Mouse (Mus musculus): ENCODE measurements at regions not wholly inside any gene's neighbourhood (a gene's known extent, or its start where the extent isn't known, plus 50 kb on each side); places are given as distances from the start of the nearest gene placed in this dataset.

- H3K27ac ChIP-seq (ENCODE audit: control insufficient read depth, insufficient read depth, low read depth, low read length, poor library complexity), result no peak overlapping the region
- no peaks in the 10 kb centered on the region for H3K4me1 ChIP-seq (ENCODE audit: control insufficient read depth, insufficient read depth, low read length)
- no peak overlapping the region for H3K4me3 ChIP-seq (replicated peaks; ENCODE audit: control insufficient read depth, low read depth, low read length)
- WGBS, result 84% methylated on average over 8 of the region's 8 CpGs
- TF ChIP-seq POLR2A (IDR thresholded peaks at IDR 0.05; ENCODE audit: borderline replicate concordance, control insufficient read depth, low read depth, low read length), result no peak
- TF ChIP-seq CTCF (IDR thresholded peaks at IDR 0.05; ENCODE audit: control insufficient read depth, insufficient read depth, low read length), result no peak
These were observed 148.0 kb downstream of the 2410131K14Rik start for GRCm38 (mm10) chr5:118392932-118393487.

- TF ChIP-seq CTCF (IDR thresholded peaks at IDR 0.05; ENCODE audit: control insufficient read depth, insufficient read depth, low read length), result no peak
- 53% methylated on average over 5 of the region's 5 CpGs for WGBS
- Histone ChIP-seq H3K4me3 (replicated peaks; ENCODE audit: control insufficient read depth, low read depth, low read length) (no peak overlapping the region), H3K4me1 (ENCODE audit: control insufficient read depth, insufficient read depth, low read length) (no peaks in the 10 kb centered on the region), H3K27ac (ENCODE audit: control insufficient read depth, insufficient read depth, low read depth, low read length, poor library complexity) (no peak overlapping the region)
These were observed 149.0 kb downstream of the 2410131K14Rik start for GRCm38 (mm10) chr5:118394051-118394450.

DNA sequence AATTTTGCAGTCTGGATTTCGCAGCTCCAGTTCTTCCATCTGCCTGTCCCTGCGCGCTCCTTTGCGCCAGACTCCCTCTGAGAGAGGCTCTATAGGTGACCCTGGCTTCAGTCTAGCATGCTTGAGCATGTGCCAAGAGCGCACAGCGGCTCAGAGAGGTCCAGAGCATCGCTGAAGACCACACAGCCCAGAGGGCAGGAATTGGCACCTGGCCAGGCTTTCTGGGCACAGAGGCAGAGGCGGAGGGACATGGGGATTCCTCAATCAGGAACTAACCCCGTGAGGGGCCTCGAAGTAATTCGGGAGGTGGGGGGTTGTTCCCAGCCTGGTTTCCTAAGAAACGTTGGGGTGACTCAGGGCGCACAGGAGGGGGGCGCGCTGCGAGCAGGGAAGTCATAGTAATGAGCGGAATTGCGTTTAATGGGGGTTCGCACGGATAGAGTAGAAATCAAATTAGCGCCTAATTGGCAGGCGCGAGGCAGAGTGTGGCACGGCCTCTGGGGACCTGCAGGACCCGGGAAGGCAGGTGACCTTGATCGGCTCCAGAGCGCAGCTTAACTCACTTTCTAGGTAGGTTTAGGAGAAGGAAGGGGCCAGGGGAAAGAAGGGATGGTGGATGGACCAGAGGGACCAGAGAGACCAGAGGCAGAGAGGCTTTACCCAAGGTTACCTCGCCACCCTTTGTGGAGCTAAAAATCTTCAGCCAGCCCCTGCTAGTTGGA, 151.1 kb downstream of the 2410131K14Rik start:
- no peak for TF ChIP-seq POLR2A (IDR thresholded peaks at IDR 0.05; ENCODE audit: borderline replicate concordance, control insufficient read depth, low read depth, low read length)
- TF ChIP-seq CTCF (IDR thresholded peaks at IDR 0.05; ENCODE audit: control insufficient read depth, insufficient read depth, low read length), result no peak
- 19% methylated on average over 28 of the region's 28 CpGs for WGBS
- Histone ChIP-seq H3K4me3 (replicated peaks; ENCODE audit: control insufficient read depth, low read depth, low read length) (no peak overlapping the region), H3K27ac (ENCODE audit: control insufficient read depth, insufficient read depth, low read depth, low read length, poor library complexity) (no peak overlapping the region), H3K4me1 (ENCODE audit: control insufficient read depth, insufficient read depth, low read length) (no peaks in the 10 kb centered on the region)

- WGBS, result 81% methylated on average over 10 of the region's 10 CpGs
- Histone ChIP-seq H3K27ac (ENCODE audit: control insufficient read depth, insufficient read depth, low read depth, low read length, poor library complexity) (no peak overlapping the region), H3K4me1 (ENCODE audit: control insufficient read depth, insufficient read depth, low read length) (no peaks in the 10 kb centered on the region; the same call in 1 of the 2 replicates), H3K4me3 (replicated peaks; ENCODE audit: control insufficient read depth, low read depth, low read length) (no peak overlapping the region)
- no peak for TF ChIP-seq CTCF (IDR thresholded peaks at IDR 0.05; ENCODE audit: control insufficient read depth, insufficient read depth, low read length)
- no peak for TF ChIP-seq POLR2A (IDR thresholded peaks at IDR 0.05; ENCODE audit: borderline replicate concordance, control insufficient read depth, low read depth, low read length)
These were observed 155.9 kb downstream of the 2410131K14Rik start for GRCm38 (mm10) chr5:118400926-118401325.

- Histone ChIP-seq H3K4me1 (ENCODE audit: control insufficient read depth, insufficient read depth, low read length) (no peaks in the 10 kb centered on the region; the same call in 1 of the 2 replicates), H3K4me3 (replicated peaks; ENCODE audit: control insufficient read depth, low read depth, low read length) (no peak overlapping the region), H3K27ac (ENCODE audit: control insufficient read depth, insufficient read depth, low read depth, low read length, poor library complexity) (peak overlapping the region; percentile 16)
- WGBS, result 25% methylated on average over 7 of the region's 7 CpGs
- TF ChIP-seq CTCF (IDR thresholded peaks at IDR 0.05; ENCODE audit: control insufficient read depth, insufficient read depth, low read length) (no peak), POLR2A (IDR thresholded peaks at IDR 0.05; ENCODE audit: borderline replicate concordance, control insufficient read depth, low read depth, low read length) (no peak)
These were observed 156.1 kb upstream of the Med13l start for GRCm38 (mm10) chr5:118404398-118404797.

DNA sequence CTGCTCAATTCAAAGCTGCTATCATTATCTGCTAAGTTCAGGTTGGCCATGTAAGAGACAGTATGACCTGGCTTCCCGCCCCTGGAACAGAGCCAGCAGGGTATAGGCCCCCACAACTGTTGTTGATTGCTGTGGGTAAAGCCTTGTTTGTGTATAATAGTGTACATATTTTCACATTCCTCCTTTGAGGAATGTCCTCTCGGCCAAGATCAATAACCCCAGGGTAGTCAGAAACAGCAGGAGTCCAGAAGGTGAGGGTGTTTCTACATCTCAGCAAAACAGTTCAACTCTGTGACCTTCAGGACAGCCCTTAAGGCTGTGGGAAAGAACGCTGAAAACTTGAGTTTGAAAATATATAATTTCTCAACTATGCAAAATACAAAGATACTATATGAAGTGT, 155.1 kb upstream of the Med13l start:
- Histone ChIP-seq H3K27ac (ENCODE audit: control insufficient read depth, insufficient read depth, low read depth, low read length, poor library complexity) (no peak overlapping the region; the same call in 1 of the 2 replicates), H3K4me3 (replicated peaks; ENCODE audit: control insufficient read depth, low read depth, low read length) (no peak overlapping the region), H3K4me1 (ENCODE audit: control insufficient read depth, insufficient read depth, low read length) (no peaks in the 10 kb centered on the region; the same call in 1 of the 2 replicates)
- TF ChIP-seq POLR2A (IDR thresholded peaks at IDR 0.05; ENCODE audit: borderline replicate concordance, control insufficient read depth, low read depth, low read length) (no peak), CTCF (IDR thresholded peaks at IDR 0.05; ENCODE audit: control insufficient read depth, insufficient read depth, low read length) (no peak)
- 78% methylated on average over 3 of the region's 3 CpGs for WGBS

DNA sequence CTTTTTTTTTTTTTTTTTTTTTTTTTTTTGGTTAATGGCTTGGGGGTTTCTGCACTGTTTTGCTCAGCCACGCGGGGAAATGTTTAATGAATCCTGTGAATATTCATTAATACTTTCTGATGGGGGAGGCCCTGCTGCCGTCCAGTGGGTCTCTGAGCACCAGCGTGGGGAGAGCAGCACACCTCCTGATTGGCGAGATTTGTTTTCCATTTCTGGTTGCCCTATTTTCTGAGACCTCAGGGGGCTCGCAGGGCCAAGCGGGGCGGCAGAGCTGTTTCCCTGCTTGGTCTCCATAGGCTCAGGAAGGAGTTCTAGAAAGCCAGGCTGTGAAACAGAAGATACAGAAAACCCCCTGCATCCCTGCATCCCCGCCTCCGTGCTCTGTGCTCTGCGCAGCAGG, 153.0 kb upstream of the Med13l start:
- TF ChIP-seq CTCF (IDR thresholded peaks at IDR 0.05; ENCODE audit: control insufficient read depth, insufficient read depth, low read length), result no peak
- no peak for TF ChIP-seq POLR2A (IDR thresholded peaks at IDR 0.05; ENCODE audit: borderline replicate concordance, control insufficient read depth, low read depth, low read length)
- H3K27ac ChIP-seq (ENCODE audit: control insufficient read depth, insufficient read depth, low read depth, low read length, poor library complexity), result no peak overlapping the region
- 80% methylated on average over 11 of the region's 11 CpGs for WGBS
- no peak overlapping the region for H3K4me3 ChIP-seq (replicated peaks; ENCODE audit: control insufficient read depth, low read depth, low read length)
- no peaks in the 10 kb centered on the region; the same call in 1 of the 2 replicates for H3K4me1 ChIP-seq (ENCODE audit: control insufficient read depth, insufficient read depth, low read length)

DNA sequence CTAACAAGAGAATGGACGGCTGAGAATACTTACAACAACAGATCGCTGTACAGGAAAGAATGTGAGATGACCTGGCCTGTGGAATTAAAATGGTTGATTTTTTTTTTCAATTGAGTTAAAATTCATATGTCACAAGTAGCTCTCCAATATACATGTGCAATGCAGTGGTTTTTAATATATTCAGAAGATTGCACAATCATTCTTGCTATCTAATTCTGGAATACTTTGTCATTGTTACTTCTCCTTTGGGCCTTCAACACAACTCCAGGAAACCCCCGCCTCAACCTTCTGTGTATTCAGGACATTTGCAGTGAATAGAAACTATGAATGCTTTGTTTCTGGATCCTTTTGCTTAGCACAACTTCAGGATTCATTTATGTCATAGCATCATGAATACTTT, 152.5 kb upstream of the Med13l start:
- Histone ChIP-seq H3K27ac (ENCODE audit: control insufficient read depth, insufficient read depth, low read depth, low read length, poor library complexity) (no peak overlapping the region), H3K4me3 (replicated peaks; ENCODE audit: control insufficient read depth, low read depth, low read length) (no peak overlapping the region), H3K4me1 (ENCODE audit: control insufficient read depth, insufficient read depth, low read length) (no peaks in the 10 kb centered on the region; the same call in 1 of the 2 replicates)
- no peak for TF ChIP-seq CTCF (IDR thresholded peaks at IDR 0.05; ENCODE audit: control insufficient read depth, insufficient read depth, low read length)
- TF ChIP-seq POLR2A (IDR thresholded peaks at IDR 0.05; ENCODE audit: borderline replicate concordance, control insufficient read depth, low read depth, low read length), result no peak
- WGBS, result 45% methylated on average over 3 of the region's 3 CpGs

Data from bone marrow, adult 2 months (tissue).